Mouse (Mus musculus): ENCODE results near the gene Kif1a.

The Kif1a gene

GRCm38 (mm10) chr1:93100243-93100575 is 1.5 kb downstream of the Kif1a start:
- in situ Hi-C loops (cut with MboI; ENCODE audit: low sequenced_read_pairs) = no loop called here

DNA sequence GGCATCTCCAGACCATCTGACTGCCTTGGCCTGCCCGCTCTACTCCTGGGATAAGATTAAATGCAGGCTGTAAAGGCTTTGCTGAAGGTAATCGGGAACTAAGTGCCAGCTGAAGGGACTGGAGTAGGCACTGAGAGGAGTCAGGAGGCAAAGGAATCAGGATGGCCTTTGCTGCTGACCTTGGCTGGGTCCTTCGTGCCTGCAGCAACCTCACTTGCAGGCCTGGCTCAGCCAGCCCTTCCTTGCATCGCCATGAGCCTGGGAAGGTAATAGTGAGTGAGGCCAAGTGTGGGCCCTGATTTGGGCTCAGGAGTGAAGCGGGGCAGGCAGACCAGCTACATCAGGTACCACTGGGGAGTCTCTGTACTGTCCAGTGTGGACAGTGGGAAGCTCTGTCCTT is 2.8 kb downstream of the Kif1a start:
- in situ Hi-C loops (cut with MboI; ENCODE audit: low sequenced_read_pairs) = no loop called here

DNA sequence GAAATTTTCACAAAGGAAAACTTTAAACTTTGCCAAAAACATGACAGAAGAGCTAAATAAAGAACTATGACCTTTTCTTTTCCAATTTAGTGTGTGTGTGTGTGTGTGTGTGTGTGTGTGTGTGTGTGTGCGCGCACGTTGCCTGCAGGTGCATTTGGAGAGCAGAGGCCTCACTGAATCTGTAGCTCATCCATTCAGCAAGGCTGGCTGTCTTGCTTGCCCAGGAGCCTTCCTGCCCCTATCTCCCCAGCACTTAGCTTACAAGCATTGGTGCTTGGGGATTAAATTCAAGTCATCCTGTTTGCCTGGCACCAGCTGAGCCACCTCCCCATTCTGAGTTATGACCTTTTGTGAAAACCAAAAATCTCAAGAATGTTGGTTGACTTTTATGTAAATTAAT is 9.2 kb downstream of the Kif1a start:
- in situ Hi-C loops (cut with MboI; ENCODE audit: low sequenced_read_pairs) = no loop called here

DNA sequence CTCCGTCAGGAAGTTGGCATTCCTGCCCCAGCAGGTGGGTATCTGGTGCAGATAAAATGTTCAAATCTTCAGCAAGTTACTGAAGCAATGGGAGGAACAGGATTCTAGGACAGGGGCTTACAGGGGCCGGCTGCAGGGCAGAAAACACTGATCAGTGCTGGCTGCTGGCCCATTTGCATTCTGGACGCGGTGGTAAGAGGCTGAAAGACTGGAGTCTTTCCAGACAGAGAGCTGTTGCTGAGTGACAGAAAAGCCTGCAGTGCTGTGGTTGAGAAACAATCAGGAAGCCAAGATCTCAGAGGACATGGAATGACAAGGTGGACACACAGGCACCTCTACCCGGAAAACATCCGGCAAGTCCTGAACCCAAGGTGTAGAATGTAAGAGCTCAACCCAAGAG is 16.6 kb downstream of the Kif1a start:
- in situ Hi-C loops (cut with MboI; ENCODE audit: low sequenced_read_pairs) = no loop called here

DNA sequence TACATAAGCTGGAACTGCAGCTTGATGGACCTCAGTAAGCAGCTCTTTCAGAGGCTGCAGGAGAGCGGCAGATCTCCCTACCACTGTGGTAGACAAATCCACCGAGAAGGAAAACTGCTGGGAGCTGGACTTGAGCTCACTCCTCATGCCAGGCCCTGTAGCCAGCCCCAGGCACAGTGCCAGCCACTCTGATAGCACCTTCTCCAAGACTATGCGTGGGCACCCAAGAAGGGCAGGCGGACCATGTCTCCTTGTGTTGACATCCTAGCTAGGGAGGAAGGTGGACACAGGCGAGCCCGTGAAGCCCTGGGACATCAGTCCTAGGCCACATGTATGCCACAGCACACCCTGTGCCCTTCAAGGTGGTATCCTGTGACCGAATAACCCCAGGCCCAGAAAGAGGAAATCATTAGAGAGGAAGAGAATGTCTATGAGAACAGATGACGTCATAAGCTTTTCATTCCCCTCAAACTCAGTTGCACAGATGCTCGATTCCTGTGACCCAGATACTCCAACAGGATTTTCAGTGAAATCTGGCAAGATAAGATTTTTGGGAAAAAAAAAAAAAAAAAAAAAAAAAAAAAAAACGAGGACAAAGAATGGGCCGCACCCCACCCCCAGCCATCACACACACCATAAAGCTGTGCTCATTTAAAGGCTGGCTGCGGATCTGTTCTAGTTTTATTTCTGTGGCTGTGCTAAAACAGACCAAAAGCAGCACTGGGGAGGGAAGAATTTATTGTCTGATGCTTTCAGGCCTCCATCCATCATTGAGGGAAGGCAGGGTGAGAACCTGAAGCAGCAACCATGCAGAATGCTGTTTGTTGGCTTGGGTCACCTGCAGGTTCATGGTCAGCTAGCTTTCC is 18.1 kb downstream of the Kif1a start:
- in situ Hi-C loops (cut with MboI; ENCODE audit: low sequenced_read_pairs) = no loop called here

- in situ Hi-C loops (cut with MboI; ENCODE audit: low sequenced_read_pairs) = no loop called here
These were observed 19.6 kb downstream of the Kif1a start for GRCm38 (mm10) chr1:93082121-93082520.

DNA sequence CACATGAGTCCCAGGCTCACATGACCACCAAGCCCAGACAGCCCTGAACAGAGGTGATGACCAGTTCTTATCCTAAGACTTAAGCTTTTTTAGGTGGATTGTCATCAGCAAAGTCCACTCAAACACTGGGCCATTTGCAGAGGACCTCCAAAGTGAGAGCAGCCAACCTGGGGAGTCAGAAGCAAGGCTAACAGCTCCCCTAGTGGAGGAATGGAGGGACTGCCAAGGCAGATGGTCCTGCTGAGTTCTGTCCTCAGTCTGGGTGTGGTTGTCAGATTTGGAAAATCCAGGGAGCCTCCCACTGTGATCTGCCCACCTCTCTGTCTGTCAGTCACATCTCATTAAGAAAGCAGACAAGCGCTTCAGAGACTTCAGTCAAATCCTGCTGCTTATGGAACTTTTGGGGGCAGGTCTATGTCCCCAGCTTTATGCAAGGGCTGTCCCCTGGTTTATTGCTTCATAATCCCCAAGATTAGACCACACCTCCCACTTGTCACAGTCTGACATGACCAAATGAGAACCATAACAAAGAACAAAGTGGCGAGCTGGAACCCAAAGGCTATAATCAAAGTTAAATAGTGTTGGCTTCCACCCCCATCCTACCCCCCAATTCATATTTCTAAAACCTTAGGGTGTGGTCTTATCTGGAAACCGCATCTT is 20.7 kb downstream of the Kif1a start:
- in situ Hi-C loops (cut with MboI; ENCODE audit: low sequenced_read_pairs) = no loop called here

- in situ Hi-C loops (cut with MboI; ENCODE audit: low sequenced_read_pairs) = no loop called here
These were observed 22.1 kb downstream of the Kif1a start for GRCm38 (mm10) chr1:93079602-93080001.

- in situ Hi-C loops (cut with MboI; ENCODE audit: low sequenced_read_pairs) = no loop called here
These were observed 29.4 kb downstream of the Kif1a start for GRCm38 (mm10) chr1:93072279-93072865.

DNA sequence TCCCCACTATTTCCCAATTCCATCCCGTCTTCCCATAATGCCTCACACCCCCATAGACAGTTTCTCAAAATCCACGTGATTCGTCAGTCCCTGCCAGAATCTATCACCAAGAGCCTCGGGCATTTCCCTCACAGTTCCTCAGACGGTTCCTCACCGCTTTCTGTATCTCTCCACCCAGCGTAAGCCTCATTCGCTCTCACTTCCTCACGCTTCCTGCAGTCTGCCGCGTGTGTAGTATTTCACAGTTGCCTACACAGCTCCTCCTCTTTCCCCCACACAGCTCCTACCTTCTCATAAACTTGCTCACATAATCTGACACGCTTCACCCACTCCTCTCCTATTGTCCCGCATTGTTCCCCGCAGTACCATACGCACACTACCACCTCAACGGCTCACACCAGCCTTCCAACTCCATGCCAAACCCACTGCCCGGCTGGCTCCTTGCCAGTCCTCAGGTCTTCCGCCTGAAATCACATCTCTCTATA is 30.2 kb downstream of the Kif1a start:
- in situ Hi-C loops (cut with MboI; ENCODE audit: low sequenced_read_pairs) = no loop called here

DNA sequence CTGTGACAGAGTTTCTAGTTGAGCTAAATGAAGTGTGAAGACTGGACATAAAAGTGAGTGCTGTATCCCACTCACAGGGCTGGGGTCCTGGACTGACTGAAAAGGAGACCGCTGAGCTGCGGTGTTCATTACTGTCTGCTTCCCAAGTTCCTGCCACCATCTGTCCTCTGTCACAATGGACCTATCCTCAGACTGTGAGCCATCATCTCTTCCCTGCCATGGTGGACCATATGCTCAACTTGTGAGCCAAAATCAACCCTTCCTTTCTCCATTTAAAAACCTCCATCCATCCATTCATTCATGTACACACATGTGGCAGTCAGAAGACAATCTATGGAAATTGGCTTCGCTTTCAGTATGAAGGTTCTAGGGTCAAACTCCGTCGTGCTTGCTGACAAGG is 30.9 kb downstream of the Kif1a start:
- in situ Hi-C loops (cut with MboI; ENCODE audit: low sequenced_read_pairs) = no loop called here

DNA sequence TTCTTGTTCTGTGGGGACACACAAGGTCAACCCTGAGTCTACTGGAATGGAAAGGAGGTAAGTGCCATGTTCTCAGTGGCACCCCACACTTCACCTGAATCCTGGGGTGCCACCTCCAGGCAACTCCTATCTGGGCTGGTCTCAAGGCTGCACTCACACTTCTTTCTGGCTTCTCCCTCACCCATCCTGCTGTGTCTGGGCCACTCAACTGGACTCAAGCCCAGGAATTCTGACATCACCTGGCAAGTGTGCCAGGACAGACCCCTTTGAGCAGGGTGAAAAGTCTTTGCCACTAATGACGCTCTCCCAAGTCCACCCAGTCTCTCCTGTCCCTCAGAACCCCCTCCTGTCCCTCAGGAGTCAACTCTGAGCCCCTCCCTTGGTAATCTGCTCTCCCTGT is 33.2 kb downstream of the Kif1a start:
- in situ Hi-C loops (cut with MboI; ENCODE audit: low sequenced_read_pairs) = no loop called here

DNA sequence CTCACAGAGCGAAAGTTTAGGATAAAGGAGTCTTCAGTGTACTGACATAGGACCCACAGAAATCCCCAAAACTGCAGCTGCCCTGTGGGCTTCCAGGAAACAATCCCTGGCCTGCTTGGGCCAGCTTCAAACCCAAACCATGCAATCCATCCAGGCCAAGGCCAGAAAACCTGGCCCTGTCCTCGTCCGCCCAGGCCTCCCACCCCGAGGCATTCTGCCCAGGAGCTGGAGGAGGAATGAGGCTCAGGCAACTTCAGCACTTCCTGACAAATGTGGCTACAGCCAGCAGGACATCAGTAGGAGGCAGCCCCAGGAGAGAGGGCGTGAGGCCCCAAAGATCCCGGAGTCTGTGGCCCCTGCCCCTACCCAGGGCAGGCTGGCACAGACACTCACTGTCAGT is 36.1 kb downstream of the Kif1a start:
- in situ Hi-C loops (cut with MboI; ENCODE audit: low sequenced_read_pairs) = no loop called here

DNA sequence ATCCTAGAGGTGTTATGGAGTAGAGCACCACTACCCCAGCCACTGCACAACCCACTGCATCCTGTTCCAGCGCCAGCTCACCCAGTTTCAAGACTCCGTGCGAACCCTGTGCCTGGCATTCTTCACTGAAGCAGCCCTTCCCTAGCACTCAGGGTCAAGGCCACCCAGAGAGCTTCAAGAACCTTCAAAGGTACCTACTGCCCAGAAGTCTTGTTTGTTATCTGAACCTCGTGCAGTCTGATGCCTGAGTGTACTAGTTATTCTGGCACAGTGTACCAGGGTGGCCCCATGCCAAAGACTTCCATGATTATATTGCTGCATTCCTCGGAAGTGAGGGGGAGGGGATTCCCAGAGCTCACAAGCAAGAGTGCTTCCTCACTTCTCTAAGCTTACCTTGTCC is 38.1 kb downstream of the Kif1a start:
- in situ Hi-C loops (cut with MboI; ENCODE audit: low sequenced_read_pairs) = no loop called here

- in situ Hi-C loops (cut with MboI; ENCODE audit: low sequenced_read_pairs) = no loop called here
These were observed 50.5 kb downstream of the Kif1a start for GRCm38 (mm10) chr1:93051124-93051833.

- in situ Hi-C loops (cut with MboI; ENCODE audit: low sequenced_read_pairs) = no loop called here
These were observed 51.7 kb downstream of the Kif1a start for GRCm38 (mm10) chr1:93050071-93050470.

DNA sequence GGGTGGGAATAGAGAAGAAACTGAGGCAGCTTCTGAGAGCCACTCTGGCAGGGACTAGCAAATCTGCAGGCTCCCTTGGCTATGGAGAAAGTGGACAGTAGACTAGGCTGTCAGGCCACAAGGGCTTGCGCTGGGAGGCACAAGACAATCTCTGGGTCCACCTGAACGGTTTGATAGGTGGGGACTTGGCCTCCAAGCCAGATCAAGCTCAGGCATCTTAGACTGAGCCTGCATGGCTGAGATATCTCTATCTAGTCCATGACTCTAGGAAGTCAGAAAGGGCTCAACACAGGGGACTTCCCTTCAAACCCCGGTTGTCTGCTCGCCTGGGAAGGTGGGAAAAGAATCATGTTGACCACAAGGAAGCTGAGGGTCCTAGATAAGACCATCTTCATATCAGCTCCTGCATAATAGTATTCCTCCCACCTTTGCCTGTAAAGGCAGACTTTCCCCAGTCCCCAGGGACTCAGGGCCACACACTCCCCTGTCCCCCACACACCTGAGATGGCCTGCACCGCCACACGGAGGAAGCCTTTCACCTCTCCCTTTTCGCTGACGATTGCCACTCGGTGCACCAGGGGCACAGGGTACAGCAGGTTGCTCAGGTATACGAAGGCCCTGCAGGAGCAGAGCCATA is 55.5 kb downstream of the Kif1a start:
- in situ Hi-C loops (cut with MboI; ENCODE audit: low sequenced_read_pairs) = no loop called here

DNA sequence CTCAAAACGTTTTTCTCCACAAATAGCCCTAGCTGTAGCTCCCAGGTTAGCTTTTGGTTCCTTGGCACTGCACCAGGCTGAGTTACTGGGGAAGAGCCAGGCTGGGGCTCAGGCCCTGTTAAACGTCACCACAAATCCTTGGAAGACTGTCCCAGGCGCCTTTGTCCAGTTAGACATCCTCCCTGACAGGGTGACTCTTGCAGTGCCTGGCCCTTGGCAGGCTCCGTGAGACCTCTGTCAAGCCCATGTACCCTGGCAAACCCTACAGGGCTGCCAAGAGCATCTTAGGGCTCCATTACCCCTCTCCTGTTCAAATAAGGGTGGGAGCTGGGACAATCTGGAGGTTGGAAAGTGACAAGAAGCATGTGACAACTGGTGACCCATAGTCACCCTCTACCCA is 65.8 kb downstream of the Kif1a start:
- in situ Hi-C loops (cut with MboI; ENCODE audit: low sequenced_read_pairs) = no loop called here

DNA sequence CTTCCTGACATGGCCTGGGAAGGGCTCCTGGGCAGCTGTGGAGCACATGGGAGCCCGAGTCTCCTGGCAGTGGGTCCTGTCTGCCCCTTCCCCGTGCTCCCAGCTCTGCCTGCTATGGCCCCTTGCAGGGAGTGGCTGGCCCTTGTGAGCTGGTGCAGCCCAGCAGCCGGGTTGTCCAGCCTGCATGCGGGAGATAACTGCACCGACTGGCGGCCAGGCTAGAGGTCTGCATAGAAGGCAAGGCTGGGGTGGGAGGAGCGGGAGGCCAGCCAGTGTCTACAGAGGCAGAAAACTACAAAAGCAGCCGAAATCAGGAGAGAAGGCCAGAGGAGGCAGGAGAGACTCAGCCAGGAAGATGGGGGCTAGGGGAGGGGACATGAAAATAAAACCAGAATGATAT is 67.8 kb downstream of the Kif1a start:
- in situ Hi-C loops (cut with MboI; ENCODE audit: low sequenced_read_pairs) = no loop called here

GRCm38 (mm10) chr1:93031199-93031598 is 70.6 kb downstream of the Kif1a start:
- in situ Hi-C loops (cut with MboI; ENCODE audit: low sequenced_read_pairs) = no loop called here

DNA sequence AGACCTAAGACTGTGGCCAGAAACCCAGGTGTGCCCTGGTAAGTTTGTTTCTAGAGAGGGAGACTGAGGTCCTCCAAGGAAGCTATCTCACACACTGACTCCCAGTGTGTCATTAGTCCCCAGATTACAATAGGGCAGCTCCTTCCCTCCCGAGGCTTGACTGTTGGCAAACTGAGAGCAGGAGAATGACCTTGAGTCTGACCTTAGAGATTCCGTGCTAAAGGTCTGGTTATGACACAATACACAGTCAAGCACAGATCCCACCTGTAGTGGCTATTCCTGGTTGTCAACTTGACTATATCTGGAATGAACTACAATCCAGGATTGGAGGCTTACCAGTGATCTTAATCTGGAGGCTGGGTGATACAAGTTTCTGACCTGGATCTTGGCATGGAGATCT is 71.7 kb downstream of the Kif1a start:
- in situ Hi-C loops (cut with MboI; ENCODE audit: low sequenced_read_pairs) = no loop called here
